Mouse (Mus musculus) kidney, postnatal 0 days (tissue): Measurements from ENCODE around the gene Cyb561a3. TPM values are rescaled to one million over a fixed set of nuclear protein-coding genes. Genes with fewer than 3 reads are reported as not detected.

ENCODE experiments used
- ATAC-seq: fragments of 200-750 bp; cut with Nextera tagmentation; replicated peaks from 2 replicates; pipeline ENCODE4 v1.8.0; 2017; ENCODE audit warnings: low read depth, moderate number of reproducible peaks, moderate TSS enrichment, moderate library complexity; ENCODE audit not compliant: low FRiP score
- DNase-seq: peaks from one replicate; pipeline ENCODE4 v3.0.0-alpha.2; 2016; ENCODE audit warnings: low spot score
- H3K27ac ChIP-seq: fragments of 300-500 bp; sonication (generic); 2 replicates; pipeline ENCODE4 v1.5.1; 2014; ENCODE audit warnings: mild to moderate bottlenecking
- H3K27me3 ChIP-seq: fragments of 300-500 bp; sonication (generic); 2 replicates; pipeline ENCODE4 v1.6.1; 2014; ENCODE audit warnings: low read length, mixed read lengths; ENCODE audit not compliant: insufficient read depth
- H3K36me3 ChIP-seq: fragments of 300-500 bp; sonication (generic); 2 replicates; pipeline ENCODE4 v1.6.1; 2014; ENCODE audit warnings: low read length, mixed read lengths; ENCODE audit not compliant: insufficient read depth
- H3K4me1 ChIP-seq: fragments of 300-500 bp; sonication (generic); replicated peaks from 2 replicates; pipeline ENCODE4 v1.6.1; 2014; ENCODE audit warnings: antibody characterized with exemption, low read length, mixed read lengths; ENCODE audit not compliant: insufficient read depth
- H3K4me2 ChIP-seq: fragments of 300-500 bp; sonication (generic); 2 replicates; pipeline ENCODE4 v1.6.1; 2014; ENCODE audit warnings: mild to moderate bottlenecking, low read length, moderate library complexity, mixed read lengths
- H3K4me3 ChIP-seq: fragments of 300-500 bp; sonication (generic); replicated peaks from 2 replicates; pipeline ENCODE4 v1.5.1; 2014; ENCODE audit warnings: low read depth, low read length
- H3K9ac ChIP-seq: fragments of 300-500 bp; sonication (generic); 2 replicates; pipeline ENCODE4 v1.6.1; 2014; ENCODE audit warnings: low read depth, low read length
- H3K9me3 ChIP-seq: fragments of 300-500 bp; sonication (generic); replicated peaks from 2 replicates; pipeline ENCODE4 v1.6.1; 2016; ENCODE audit warnings: low read length, inconsistent platforms, mixed read lengths
- CTCF ChIP-seq: IDR thresholded peaks from 2 replicates; pipeline ENCODE4 v1.5.1; 2016; ENCODE audit warnings: antibody characterized with exemption, low read depth, mild to moderate bottlenecking, moderate library complexity
- WGBS: fragments of 180-500 bp; shearing (Covaris S2); extraction: QIAGEN DNeasy Blood & Tissue Kit; methylation state at CpG from one replicate; pipeline ENCODE4 v1.1.7; 2014; 5-methylcytosine and 5-hydroxymethylcytosine counted together
- polyA plus RNA-seq: library from polyadenylated mRNA; unstranded; fragments of >200 nt; fragmentation: Nextera tagmentation; extraction: Ambion mirVana; gene quantifications from 2 replicates; pipeline ENCODE4 v1.2.1, GENCODE M21; 2015

Gene Cyb561a3
- polyA plus RNA-seq, 1 experiment from 2014 or later: 17.2 TPM

DNA sequence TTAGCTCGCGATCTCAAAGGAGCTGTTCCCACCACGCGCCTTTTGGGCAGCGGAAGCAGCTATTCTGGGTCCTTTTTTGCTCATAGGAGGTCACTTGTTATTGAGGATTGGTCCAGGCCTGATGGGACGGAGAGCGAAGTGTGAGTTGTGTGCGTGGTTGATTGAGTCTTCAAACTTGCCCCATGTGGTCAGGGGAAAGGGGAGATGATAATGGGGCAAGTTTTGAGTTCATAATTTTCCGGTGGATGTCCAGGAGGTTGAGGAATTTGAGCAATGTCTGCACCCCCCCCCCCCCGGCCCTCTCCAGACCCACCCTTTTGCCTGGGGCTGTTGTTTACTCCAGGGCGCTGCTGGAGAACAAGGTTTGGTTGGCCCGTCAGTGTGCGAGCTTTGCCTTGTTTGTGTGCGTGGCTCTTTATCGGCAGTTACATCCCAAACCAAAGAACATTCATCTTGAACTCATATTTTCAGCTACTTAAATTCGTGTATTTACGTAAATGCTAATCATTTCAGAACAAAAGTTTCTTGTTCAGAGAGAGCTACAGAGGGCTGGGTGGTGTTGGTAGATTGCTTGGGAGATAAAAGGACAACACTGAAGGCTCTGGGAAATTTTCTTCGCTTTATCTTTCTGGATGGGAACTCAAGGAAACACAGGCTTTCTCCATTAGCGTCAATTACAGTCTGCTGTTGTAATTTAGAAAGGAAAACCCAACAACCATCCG is 29.1 kb downstream of the Cyb561a3 start:
- ATAC-seq: peak; percentile 18; the same call in 1 of the 2 replicates
- H3K9me3 ChIP-seq: no peaks in the 10 kb centered on the region

DNA sequence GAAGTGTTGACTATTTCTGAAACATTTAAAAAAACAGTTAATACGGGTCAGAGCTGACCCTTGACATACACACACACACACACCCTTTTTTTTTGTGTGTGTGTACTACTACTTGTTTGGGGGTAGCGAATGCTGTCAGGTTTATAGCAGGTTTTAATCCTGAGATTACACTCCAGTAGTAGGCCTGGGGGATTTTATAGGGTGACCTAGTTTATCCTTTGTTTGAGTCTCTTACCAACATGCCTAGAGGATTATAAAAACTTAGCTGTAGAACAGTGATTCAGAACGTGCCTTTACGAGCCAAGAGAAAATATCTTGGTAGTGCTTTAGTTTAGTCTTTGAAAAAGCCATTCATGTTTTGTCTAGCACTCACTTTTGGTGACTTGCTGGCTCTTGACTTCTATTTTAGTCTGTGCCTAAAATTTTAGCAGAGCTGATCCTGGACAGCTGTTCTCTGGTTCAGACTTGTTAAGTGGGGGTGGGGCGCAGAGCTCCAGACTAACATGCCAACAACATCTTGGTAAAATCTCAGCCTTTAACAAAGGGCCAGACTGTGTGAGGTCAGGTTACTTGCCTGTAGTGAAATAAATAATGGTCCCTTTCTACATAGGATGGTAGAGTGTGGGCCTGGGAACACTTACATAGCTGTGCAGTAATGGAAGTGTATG is 31.7 kb downstream of the Cyb561a3 start:
- no peak overlapping the region for H3K27ac ChIP-seq
- no peak overlapping the region for H3K4me3 ChIP-seq
- ATAC-seq (no peak), DNase-seq (no peak)
- H3K4me1 ChIP-seq: peaks cover 9% of the 10 kb centered on the region
- 81% methylated on average over 5 of the region's 5 CpGs for WGBS
- no peak overlapping the region for H3K9ac ChIP-seq
- H3K36me3 ChIP-seq: peaks cover 57% of the 10 kb centered on the region
- no peaks in the 10 kb centered on the region for H3K27me3 ChIP-seq
- no peaks in the 10 kb centered on the region for H3K9me3 ChIP-seq
- H3K4me2 ChIP-seq: no peak overlapping the region
- no peak for TF ChIP-seq CTCF

More for the DNA sequence above, 29.1 kb downstream of the Cyb561a3 start:
- peaks cover 31% of the 10 kb centered on the region for H3K36me3 ChIP-seq
- peak overlapping the region; percentile 91 for H3K27ac ChIP-seq
- TF ChIP-seq CTCF: no peak
- H3K9ac ChIP-seq: peak overlapping the region; percentile 85
- peak overlapping the region; percentile 79 for H3K4me3 ChIP-seq
- no peaks in the 10 kb centered on the region for H3K27me3 ChIP-seq
- 6% methylated on average over 20 of the region's 20 CpGs for WGBS
- peaks cover 12% of the 10 kb centered on the region for H3K4me1 ChIP-seq
- peak overlapping the region; percentile 72 for H3K4me2 ChIP-seq
- peak; percentile 58 for DNase-seq

DNA sequence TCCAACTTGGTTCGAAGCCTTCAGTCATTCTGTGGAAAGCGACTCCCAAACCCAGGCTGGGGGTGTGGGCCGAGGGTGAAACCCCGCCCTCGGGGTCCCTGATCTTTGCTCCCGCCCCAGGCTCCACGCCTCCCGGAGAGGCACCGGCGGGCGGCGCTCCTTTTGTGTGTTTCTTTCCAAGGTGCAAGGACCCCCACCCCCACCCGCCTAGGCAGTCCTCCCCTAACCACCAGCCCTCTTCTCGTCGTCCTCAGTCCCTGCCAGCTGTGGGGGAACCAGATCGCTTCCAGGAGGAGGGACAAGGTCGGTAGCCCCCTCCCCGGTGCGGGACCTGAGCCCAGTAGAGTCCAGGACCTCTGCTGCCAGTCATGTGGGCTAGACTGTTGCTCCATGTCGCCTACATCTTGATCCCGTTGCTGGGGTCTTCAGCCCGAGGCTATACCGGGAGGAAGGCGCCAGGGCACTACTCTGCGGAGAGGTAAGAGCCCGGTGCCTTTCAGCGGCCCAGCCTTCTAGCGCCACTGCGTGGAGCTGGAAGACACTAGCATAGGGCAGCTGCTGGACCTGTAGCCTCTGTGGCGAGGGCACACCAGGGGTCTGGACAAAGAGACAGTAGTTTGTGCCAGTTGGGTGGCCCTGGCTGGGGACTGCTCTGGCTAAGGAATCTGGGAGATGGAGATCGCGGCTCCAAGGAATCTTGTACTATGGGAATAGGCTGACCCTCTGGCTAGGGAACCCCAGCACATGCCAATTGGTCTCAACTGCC is 57.3 kb downstream of the Cyb561a3 start, which contains the start of gene Vwce:
Gene Vwce (plus strand): TSS at position 108 of the 766 bp plus-strand sequence.
- Histone ChIP-seq H3K9ac (peak within 1 kb of the TSS; percentile 59), H3K27me3 (no peaks in the 10 kb centered on the region), H3K4me2 (peak within 1 kb of the TSS; percentile 93), H3K36me3 (peaks cover 12% of the 10 kb centered on the region), H3K27ac (peak within 1 kb of the TSS; percentile 43), H3K4me1 (peaks cover 6% of the 10 kb centered on the region; the same call in 1 of the 2 replicates), H3K4me3 (peak within 1 kb of the TSS; percentile 36), H3K9me3 (no peaks in the 10 kb centered on the region)
- peak; percentile 45; the same call in 1 of the 2 replicates for TF ChIP-seq CTCF
- DNase-seq (peak; percentile 64), ATAC-seq (peak; percentile 76)
- WGBS: 2% methylated on average over 32 of the region's 32 CpGs

DNA sequence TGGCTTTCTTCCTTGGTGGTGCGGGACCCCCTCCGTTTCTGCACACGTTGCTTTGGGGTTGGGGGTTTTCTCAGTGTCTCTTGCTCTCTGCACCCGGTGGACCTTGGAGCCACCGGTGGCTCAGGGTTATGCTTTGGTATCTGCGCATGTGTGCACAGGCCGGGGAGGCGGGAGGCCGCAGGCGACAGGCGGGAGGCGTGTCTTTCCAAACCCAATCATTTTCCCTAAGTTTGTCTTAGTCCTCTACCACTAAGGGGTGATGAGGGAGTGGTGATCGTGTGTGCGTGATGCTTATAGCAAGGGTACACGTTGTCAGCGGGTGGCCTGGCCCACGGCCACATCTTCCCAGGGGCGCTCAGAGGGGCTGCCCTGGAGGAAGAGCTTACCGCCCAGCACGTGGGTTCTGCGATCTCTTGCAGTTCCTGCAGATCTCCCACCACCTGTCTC is 57.9 kb downstream of the Cyb561a3 start:
- TF ChIP-seq CTCF: no peak
- 5% methylated on average over 21 of the region's 21 CpGs for WGBS
- H3K27me3 ChIP-seq: no peaks in the 10 kb centered on the region
- 0 out of 2 replicates have a peak, but pooled peaks cover 7% of the 10 kb centered on the region for H3K36me3 ChIP-seq
- H3K9me3 ChIP-seq: no peaks in the 10 kb centered on the region
- H3K27ac ChIP-seq: peak overlapping the region; percentile 43
- H3K4me1 ChIP-seq: peaks cover 6% of the 10 kb centered on the region; the same call in 1 of the 2 replicates
- H3K9ac ChIP-seq: peak overlapping the region; percentile 59
- H3K4me3 ChIP-seq: peak overlapping the region; percentile 36
- peak; percentile 79 for ATAC-seq
- H3K4me2 ChIP-seq: peak overlapping the region; percentile 93
- DNase-seq: peak; percentile 72

DNA sequence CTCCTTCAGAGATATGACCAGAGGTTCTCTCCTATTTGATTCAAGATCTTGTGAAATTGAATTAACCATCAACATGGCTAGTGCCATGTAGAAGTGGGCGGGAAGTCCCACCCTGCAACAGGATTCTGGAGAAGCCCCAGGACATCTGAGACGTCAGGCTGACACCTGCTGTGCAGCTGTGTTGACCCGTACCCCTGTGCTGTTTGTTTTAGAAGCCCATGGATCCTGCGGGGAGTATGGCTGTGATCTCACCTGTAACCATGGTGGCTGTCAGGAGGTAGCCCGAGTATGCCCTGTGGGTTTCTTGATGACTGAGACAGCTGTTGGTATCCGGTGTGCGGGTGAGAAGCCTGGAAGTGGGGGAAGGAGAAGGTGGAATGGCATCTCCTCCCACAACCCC is 60.9 kb downstream of the Cyb561a3 start:
- Histone ChIP-seq H3K4me3 (no peak overlapping the region), H3K27ac (no peak overlapping the region), H3K9ac (no peak overlapping the region), H3K4me1 (peaks cover 6% of the 10 kb centered on the region; the same call in 1 of the 2 replicates), H3K36me3 (no peaks in the 10 kb centered on the region), H3K9me3 (no peaks in the 10 kb centered on the region), H3K4me2 (no peak overlapping the region), H3K27me3 (no peaks in the 10 kb centered on the region)
- ATAC-seq (no peak), DNase-seq (no peak)
- WGBS: 45% methylated on average over 7 of the region's 7 CpGs
- TF ChIP-seq CTCF: no peak

DNA sequence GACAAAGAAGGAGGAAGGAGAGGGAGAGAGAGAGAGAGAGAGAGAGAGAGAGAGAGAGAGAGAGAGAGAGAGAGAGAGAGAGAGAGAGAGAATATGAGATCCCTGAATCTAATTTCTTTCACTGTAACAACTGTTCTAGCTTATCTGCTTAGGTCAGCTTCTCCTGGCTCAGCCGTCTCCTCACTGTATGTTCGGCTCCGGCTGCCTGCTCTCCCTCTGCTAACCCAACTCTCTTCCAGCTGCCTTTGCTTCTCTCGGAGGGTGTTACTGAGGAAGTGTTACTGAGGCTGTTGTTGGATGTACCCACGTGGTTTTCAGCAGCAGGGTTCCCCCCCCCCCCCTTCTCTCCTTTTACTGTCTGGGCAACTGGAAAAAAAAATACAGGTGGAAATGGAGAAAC is 63.1 kb downstream of the Cyb561a3 start:
- H3K4me3 ChIP-seq: no peak overlapping the region
- H3K4me2 ChIP-seq: peak overlapping the region; percentile 29
- DNase-seq (no peak), ATAC-seq (no peak)
- TF ChIP-seq CTCF: no peak
- H3K36me3 ChIP-seq: no peaks in the 10 kb centered on the region
- no peak overlapping the region for H3K9ac ChIP-seq
- WGBS: 7% methylated on average over 5 of the region's 5 CpGs
- no peaks in the 10 kb centered on the region for H3K4me1 ChIP-seq
- no peaks in the 10 kb centered on the region for H3K27me3 ChIP-seq
- no peaks in the 10 kb centered on the region for H3K9me3 ChIP-seq
- H3K27ac ChIP-seq: no peak overlapping the region
